Mouse (Mus musculus): ENCODE results near the gene Tmem132b. TPM values are rescaled to one million over a fixed set of nuclear protein-coding genes. Genes with fewer than 3 reads are reported as not detected.
A peak's percentile ranks its signal among the peaks of the same experiment; 100 is the strongest.

Gene Tmem132b
- polyA plus RNA-seq, 1 experiment from 2014 or later, result 1.5 TPM

- Histone ChIP-seq H3K9me3 (ENCODE audit: control insufficient read depth, low read length) (no peaks in the 10 kb centered on the region), H3K4me1 (ENCODE audit: control insufficient read depth, insufficient read depth, low read length) (0 out of 2 replicates have a peak, but pooled peaks cover 5% of the 10 kb centered on the region), H3K36me3 (ENCODE audit: control insufficient read depth, insufficient read depth, low read length) (no peaks in the 10 kb centered on the region), H3K4me3 (ENCODE audit: low read depth, low read length) (no peak overlapping the region), H3K27me3 (ENCODE audit: control insufficient read depth, insufficient read depth, low read length) (no peaks in the 10 kb centered on the region), H3K4me2 (ENCODE audit: low read depth) (no peak overlapping the region), H3K9ac (ENCODE audit: low read length) (no peak overlapping the region), H3K27ac (ENCODE audit: low read depth, low read length) (no peak overlapping the region)
- 77% methylated on average over 2 of the region's 2 CpGs for WGBS
- no peak for DNase-seq (ENCODE audit: low spot score)
- no peak for ATAC-seq (ENCODE audit: insufficient read depth, low FRiP score, low TSS enrichment)
Measured at GRCm38 (mm10) chr5:125575866-125576265, 44.3 kb downstream of the Tmem132b start.

- DNase-seq (ENCODE audit: low spot score) (no peak), ATAC-seq (ENCODE audit: insufficient read depth, low FRiP score, low TSS enrichment) (no peak)
- H3K9ac ChIP-seq (ENCODE audit: low read length), result no peak overlapping the region
- H3K36me3 ChIP-seq (ENCODE audit: control insufficient read depth, insufficient read depth, low read length), result no peaks in the 10 kb centered on the region
- H3K4me2 ChIP-seq (ENCODE audit: low read depth), result no peak overlapping the region
- H3K27ac ChIP-seq (ENCODE audit: low read depth, low read length), result no peak overlapping the region
- 0 out of 2 replicates have a peak, but pooled peaks cover 5% of the 10 kb centered on the region for H3K4me1 ChIP-seq (ENCODE audit: control insufficient read depth, insufficient read depth, low read length)
- no peaks in the 10 kb centered on the region for H3K9me3 ChIP-seq (ENCODE audit: control insufficient read depth, low read length)
- WGBS, result 87% methylated on average over 13 of the region's 13 CpGs
- no peak overlapping the region for H3K4me3 ChIP-seq (ENCODE audit: low read depth, low read length)
- no peaks in the 10 kb centered on the region for H3K27me3 ChIP-seq (ENCODE audit: control insufficient read depth, insufficient read depth, low read length)
Measured at GRCm38 (mm10) chr5:125578661-125579060, 47.1 kb downstream of the Tmem132b start.

- Histone ChIP-seq H3K9ac (ENCODE audit: low read length) (no peak overlapping the region), H3K27ac (ENCODE audit: low read depth, low read length) (no peak overlapping the region), H3K4me3 (ENCODE audit: low read depth, low read length) (no peak overlapping the region), H3K36me3 (ENCODE audit: control insufficient read depth, insufficient read depth, low read length) (no peaks in the 10 kb centered on the region), H3K27me3 (ENCODE audit: control insufficient read depth, insufficient read depth, low read length) (no peaks in the 10 kb centered on the region), H3K9me3 (ENCODE audit: control insufficient read depth, low read length) (no peaks in the 10 kb centered on the region), H3K4me1 (ENCODE audit: control insufficient read depth, insufficient read depth, low read length) (0 out of 2 replicates have a peak, but pooled peaks cover 5% of the 10 kb centered on the region), H3K4me2 (ENCODE audit: low read depth) (no peak overlapping the region)
- no peak for ATAC-seq (ENCODE audit: insufficient read depth, low FRiP score, low TSS enrichment)
- WGBS, result 50% methylated on average over 4 of the region's 4 CpGs
- no peak for DNase-seq (ENCODE audit: low spot score)
Measured at GRCm38 (mm10) chr5:125579153-125579552, 47.6 kb downstream of the Tmem132b start.

- Histone ChIP-seq H3K27ac (ENCODE audit: low read depth, low read length) (no peak overlapping the region), H3K9me3 (ENCODE audit: control insufficient read depth, low read length) (no peaks in the 10 kb centered on the region), H3K4me1 (ENCODE audit: control insufficient read depth, insufficient read depth, low read length) (no peaks in the 10 kb centered on the region), H3K4me3 (ENCODE audit: low read depth, low read length) (no peak overlapping the region), H3K27me3 (ENCODE audit: control insufficient read depth, insufficient read depth, low read length) (no peaks in the 10 kb centered on the region), H3K36me3 (ENCODE audit: control insufficient read depth, insufficient read depth, low read length) (no peaks in the 10 kb centered on the region), H3K4me2 (ENCODE audit: low read depth) (no peak overlapping the region), H3K9ac (ENCODE audit: low read length) (no peak overlapping the region)
- WGBS, result 89% methylated on average over 2 of the region's 2 CpGs
- ATAC-seq (ENCODE audit: insufficient read depth, low FRiP score, low TSS enrichment) (no peak), DNase-seq (ENCODE audit: low spot score) (no peak)
Measured at GRCm38 (mm10) chr5:125583298-125583697, 51.7 kb downstream of the Tmem132b start.

GRCm38 (mm10) chr5:125583836-125584235, 52.3 kb downstream of the Tmem132b start:
- Histone ChIP-seq H3K9me3 (ENCODE audit: control insufficient read depth, low read length) (no peaks in the 10 kb centered on the region), H3K4me1 (ENCODE audit: control insufficient read depth, insufficient read depth, low read length) (no peaks in the 10 kb centered on the region), H3K27me3 (ENCODE audit: control insufficient read depth, insufficient read depth, low read length) (no peaks in the 10 kb centered on the region), H3K9ac (ENCODE audit: low read length) (no peak overlapping the region), H3K4me2 (ENCODE audit: low read depth) (no peak overlapping the region), H3K36me3 (ENCODE audit: control insufficient read depth, insufficient read depth, low read length) (no peaks in the 10 kb centered on the region), H3K27ac (ENCODE audit: low read depth, low read length) (no peak overlapping the region), H3K4me3 (ENCODE audit: low read depth, low read length) (no peak overlapping the region)
- DNase-seq (ENCODE audit: low spot score) (no peak), ATAC-seq (ENCODE audit: insufficient read depth, low FRiP score, low TSS enrichment) (no peak)
- WGBS, result 67% methylated on average over 8 of the region's 8 CpGs

- no peaks in the 10 kb centered on the region for H3K9me3 ChIP-seq (ENCODE audit: control insufficient read depth, low read length)
- no peak for ATAC-seq (ENCODE audit: insufficient read depth, low FRiP score, low TSS enrichment)
- 91% methylated on average over 5 of the region's 5 CpGs for WGBS
- no peak overlapping the region for H3K4me2 ChIP-seq (ENCODE audit: low read depth)
- no peaks in the 10 kb centered on the region for H3K36me3 ChIP-seq (ENCODE audit: control insufficient read depth, insufficient read depth, low read length)
- H3K9ac ChIP-seq (ENCODE audit: low read length), result no peak overlapping the region
- H3K27me3 ChIP-seq (ENCODE audit: control insufficient read depth, insufficient read depth, low read length), result no peaks in the 10 kb centered on the region
- peaks cover 5% of the 10 kb centered on the region; the same call in 1 of the 2 replicates for H3K4me1 ChIP-seq (ENCODE audit: control insufficient read depth, insufficient read depth, low read length)
- H3K27ac ChIP-seq (ENCODE audit: low read depth, low read length), result no peak overlapping the region
- no peak for DNase-seq (ENCODE audit: low spot score)
- H3K4me3 ChIP-seq (ENCODE audit: low read depth, low read length), result no peak overlapping the region
Measured at GRCm38 (mm10) chr5:125585211-125585610, 53.6 kb downstream of the Tmem132b start.

GRCm38 (mm10) chr5:125588203-125588602, 56.6 kb downstream of the Tmem132b start:
- Histone ChIP-seq H3K4me1 (ENCODE audit: control insufficient read depth, insufficient read depth, low read length) (peaks cover 5% of the 10 kb centered on the region; the same call in 1 of the 2 replicates), H3K27ac (ENCODE audit: low read depth, low read length) (no peak overlapping the region), H3K9me3 (ENCODE audit: control insufficient read depth, low read length) (no peaks in the 10 kb centered on the region), H3K4me3 (ENCODE audit: low read depth, low read length) (no peak overlapping the region), H3K27me3 (ENCODE audit: control insufficient read depth, insufficient read depth, low read length) (no peaks in the 10 kb centered on the region), H3K9ac (ENCODE audit: low read length) (no peak overlapping the region), H3K36me3 (ENCODE audit: control insufficient read depth, insufficient read depth, low read length) (no peaks in the 10 kb centered on the region), H3K4me2 (ENCODE audit: low read depth) (no peak overlapping the region)
- 63% methylated on average over 7 of the region's 7 CpGs for WGBS
- DNase-seq (ENCODE audit: low spot score), result no peak
- ATAC-seq (ENCODE audit: insufficient read depth, low FRiP score, low TSS enrichment), result no peak

GRCm38 (mm10) chr5:125588876-125589667, 57.5 kb downstream of the Tmem132b start:
- Histone ChIP-seq H3K27me3 (ENCODE audit: control insufficient read depth, insufficient read depth, low read length) (no peaks in the 10 kb centered on the region), H3K4me1 (ENCODE audit: control insufficient read depth, insufficient read depth, low read length) (peaks cover 5% of the 10 kb centered on the region; the same call in 1 of the 2 replicates), H3K4me3 (ENCODE audit: low read depth, low read length) (peak overlapping the region; percentile 31), H3K9ac (ENCODE audit: low read length) (peak overlapping the region; percentile 44; the same call in 1 of the 2 replicates), H3K27ac (ENCODE audit: low read depth, low read length) (no peak overlapping the region), H3K36me3 (ENCODE audit: control insufficient read depth, insufficient read depth, low read length) (no peaks in the 10 kb centered on the region), H3K9me3 (ENCODE audit: control insufficient read depth, low read length) (no peaks in the 10 kb centered on the region), H3K4me2 (ENCODE audit: low read depth) (peak overlapping the region; percentile 58)
- 5% methylated on average over 18 of the region's 18 CpGs for WGBS
- ATAC-seq (ENCODE audit: insufficient read depth, low FRiP score, low TSS enrichment) (peak; percentile 88), DNase-seq (ENCODE audit: low spot score) (peak; percentile 71)

- no peaks in the 10 kb centered on the region for H3K27me3 ChIP-seq (ENCODE audit: control insufficient read depth, insufficient read depth, low read length)
- 90% methylated on average over 10 of the region's 10 CpGs for WGBS
- H3K4me2 ChIP-seq (ENCODE audit: low read depth), result no peak overlapping the region
- H3K9ac ChIP-seq (ENCODE audit: low read length), result no peak overlapping the region
- H3K9me3 ChIP-seq (ENCODE audit: control insufficient read depth, low read length), result no peaks in the 10 kb centered on the region
- H3K4me1 ChIP-seq (ENCODE audit: control insufficient read depth, insufficient read depth, low read length), result no peaks in the 10 kb centered on the region
- DNase-seq (ENCODE audit: low spot score) (no peak), ATAC-seq (ENCODE audit: insufficient read depth, low FRiP score, low TSS enrichment) (no peak)
- no peaks in the 10 kb centered on the region for H3K36me3 ChIP-seq (ENCODE audit: control insufficient read depth, insufficient read depth, low read length)
- no peak overlapping the region for H3K4me3 ChIP-seq (ENCODE audit: low read depth, low read length)
- H3K27ac ChIP-seq (ENCODE audit: low read depth, low read length), result no peak overlapping the region
Measured at GRCm38 (mm10) chr5:125598056-125598455, 66.5 kb downstream of the Tmem132b start.
